Mouse (Mus musculus) T-helper 2 cell (primary cell): Measurements from ENCODE around the gene Fgf11.

Source experiments
- in situ Hi-C: fragments of 300-600 bp; cut with MboI, MseI; formaldehyde crosslinking; loops from one replicate; pipeline ENCODE4 v1.15.1; 2025; ENCODE audit warnings: high pct_unique_total_duplicates

The Fgf11 gene

DNA sequence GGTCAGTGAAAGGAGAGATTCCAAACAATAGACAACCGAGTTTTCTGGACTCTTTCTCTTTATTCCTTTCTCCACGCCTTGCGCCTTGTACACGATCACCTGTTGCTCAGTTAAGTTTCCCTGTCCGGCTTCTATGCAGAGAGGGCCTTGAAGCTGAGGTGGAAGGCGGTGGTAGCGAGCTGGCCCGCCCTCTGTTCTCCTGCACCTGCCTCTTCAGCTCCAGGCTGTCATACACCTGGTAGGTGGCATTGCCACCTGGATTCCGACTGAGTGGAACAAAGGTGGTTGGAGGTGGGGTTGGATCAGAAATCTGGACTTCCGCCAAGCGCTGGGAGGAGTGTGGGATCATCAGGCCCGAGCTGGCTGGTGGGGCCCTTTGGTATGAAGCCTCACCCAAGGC, 14.9 kb upstream of the Fgf11 start:
- in situ Hi-C loops = no loop called here

DNA sequence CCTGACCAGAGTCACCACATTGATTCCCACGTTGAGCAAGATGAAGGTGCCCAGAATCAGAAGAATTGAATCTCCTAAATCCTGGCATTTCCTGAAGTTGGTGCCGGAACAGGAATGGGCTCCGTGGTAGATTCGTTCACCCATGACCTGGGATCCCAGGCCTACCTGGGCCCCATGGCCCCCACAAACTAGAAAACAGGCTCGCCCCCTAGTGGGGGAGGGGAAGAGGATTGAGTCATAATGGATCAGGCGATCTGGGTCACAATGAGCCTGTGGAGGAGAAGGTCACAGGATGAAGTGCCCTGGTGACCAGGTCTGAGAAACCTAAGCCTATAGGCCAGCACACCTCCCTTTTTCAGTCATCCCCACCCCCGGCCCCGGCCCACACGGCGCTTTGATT, 13.5 kb upstream of the Fgf11 start, which contains the start of gene Gm39566:
Gene Gm39566 (minus strand): TSS at position 144 of the 400 bp plus-strand sequence.
- in situ Hi-C loops = no loop called here

DNA sequence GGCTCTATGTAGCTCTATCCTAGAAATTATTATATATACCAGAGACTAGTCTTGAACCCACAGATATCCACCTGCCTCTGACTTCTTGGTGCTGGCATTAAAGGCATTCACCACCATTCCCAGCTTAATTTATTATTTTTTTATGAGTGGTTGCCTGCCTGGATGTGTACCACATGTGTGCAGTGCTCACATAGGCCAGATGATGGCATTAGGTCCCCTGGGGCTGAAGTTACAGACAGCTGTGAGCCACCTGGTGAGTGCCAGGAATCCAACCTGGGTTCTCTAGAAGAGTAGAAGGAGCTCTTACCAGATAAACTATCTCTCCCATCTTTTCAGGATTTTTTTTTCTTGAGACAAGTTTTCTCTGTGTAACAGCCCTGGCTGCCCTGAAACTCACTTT, 8.6 kb upstream of the Fgf11 start:
- in situ Hi-C loops = no loop called here

DNA sequence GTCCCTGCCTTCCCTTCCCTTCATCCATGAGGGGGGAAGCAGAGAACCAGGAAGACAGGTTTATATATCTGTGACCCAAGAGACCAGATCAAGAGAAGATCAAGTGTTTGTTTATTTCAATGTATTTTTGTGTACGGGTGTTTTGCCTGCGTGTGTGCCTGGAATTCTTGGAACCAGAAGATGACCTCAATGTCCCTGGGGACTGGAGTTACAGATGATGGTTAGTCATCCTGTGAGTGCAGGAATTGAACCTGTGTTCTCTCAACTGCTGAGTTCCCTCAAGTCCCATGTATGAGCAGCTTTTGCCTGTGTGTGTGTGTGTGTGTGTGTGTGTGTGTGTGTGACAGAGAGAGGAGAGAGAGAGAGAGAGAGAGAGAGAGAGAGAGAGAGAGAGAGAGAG, 6.0 kb upstream of the Fgf11 start:
- in situ Hi-C loops = no loop called here

DNA sequence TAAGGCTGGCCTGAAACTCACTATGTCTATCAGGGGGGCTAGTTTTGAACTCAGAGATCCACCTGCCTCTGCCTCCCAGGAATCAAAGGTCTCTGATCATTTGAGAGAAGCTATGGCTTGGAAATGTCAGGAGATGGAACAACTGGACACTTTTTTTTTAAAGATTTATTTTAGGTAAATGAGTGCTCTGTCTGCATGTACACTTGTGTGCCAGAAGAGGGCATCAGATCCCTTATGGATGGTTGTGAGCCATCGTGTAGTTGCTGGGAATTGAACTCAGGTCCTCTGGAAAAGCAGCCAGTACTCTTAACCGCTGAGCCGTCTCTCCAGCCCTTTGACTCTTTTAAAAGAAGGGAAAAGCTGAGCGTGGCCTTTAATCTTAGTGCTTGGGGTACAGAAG, 4.7 kb upstream of the Fgf11 start:
- in situ Hi-C loops = no loop called here

DNA sequence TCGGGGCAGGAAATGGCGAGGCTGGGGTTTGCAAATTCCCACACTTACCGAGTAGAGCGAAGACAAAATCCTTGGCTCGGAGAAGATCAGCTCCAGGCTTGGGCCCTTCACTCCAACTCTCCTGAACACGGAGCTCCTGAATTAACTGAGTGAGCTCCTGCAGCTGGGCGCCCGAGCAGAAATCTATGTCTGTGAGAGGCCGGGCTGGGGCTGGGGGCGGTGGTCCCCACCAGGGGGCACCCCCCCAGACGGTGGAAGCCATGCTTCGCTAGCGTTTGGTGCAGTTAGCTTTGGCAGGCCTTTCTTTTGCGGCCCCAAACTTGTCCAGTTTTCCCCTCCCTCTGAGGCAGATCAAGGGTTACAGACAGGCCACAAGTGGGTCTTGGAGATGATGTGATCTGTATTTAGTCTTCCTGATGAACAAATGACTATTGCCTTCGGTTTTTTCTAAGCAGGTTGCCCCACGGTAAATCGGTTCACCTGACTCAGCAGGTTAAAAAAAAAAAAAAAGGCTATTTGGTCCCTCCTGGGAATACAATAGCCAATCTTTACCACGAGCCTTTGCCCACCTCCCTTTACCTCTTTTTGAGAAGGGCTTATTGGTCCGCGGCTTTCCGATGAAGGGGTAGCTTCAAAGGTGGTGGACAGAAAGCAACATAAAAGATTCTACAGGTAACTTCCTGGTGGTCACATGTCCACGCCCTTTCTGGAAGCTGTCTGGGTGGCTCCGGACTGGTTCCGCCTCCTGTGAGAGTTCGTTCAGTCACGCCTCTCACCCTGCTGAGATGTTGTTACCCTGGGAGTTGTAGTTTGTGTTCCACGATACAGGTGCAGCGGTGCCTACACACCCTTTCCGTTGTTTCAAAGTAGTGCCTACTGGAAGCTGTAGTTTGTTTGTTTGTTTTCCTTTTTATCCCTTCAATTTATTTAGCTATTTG, 3.6 kb upstream of the Fgf11 start, which contains the start of gene Tmem102:
Gene Tmem102 (minus strand): TSS at position 653 of the 938 bp plus-strand sequence.
- in situ Hi-C loops = loop anchor here (5.0 kb wide), 1 partner anchor 72 kb away; the partner anchor contains the start of gene Tmem95

DNA sequence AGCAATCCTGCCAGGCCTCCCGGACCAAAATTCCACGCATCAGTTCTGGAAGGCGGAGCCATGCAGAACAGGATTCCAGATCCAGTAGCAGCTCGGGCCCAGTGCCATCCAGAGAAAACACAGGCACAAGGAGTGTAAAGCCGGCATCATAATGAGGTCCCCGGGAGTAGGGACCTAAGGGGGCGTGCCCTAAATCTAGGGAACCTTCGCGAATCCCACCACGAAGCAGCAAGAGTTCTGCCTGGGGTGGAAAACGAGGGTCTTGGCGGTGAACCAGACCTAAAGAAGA, 2.9 kb upstream of the Fgf11 start:
- in situ Hi-C loops = loop anchor here (5.0 kb wide), 1 partner anchor 73 kb away; the partner anchor contains the start of gene Tmem95

DNA sequence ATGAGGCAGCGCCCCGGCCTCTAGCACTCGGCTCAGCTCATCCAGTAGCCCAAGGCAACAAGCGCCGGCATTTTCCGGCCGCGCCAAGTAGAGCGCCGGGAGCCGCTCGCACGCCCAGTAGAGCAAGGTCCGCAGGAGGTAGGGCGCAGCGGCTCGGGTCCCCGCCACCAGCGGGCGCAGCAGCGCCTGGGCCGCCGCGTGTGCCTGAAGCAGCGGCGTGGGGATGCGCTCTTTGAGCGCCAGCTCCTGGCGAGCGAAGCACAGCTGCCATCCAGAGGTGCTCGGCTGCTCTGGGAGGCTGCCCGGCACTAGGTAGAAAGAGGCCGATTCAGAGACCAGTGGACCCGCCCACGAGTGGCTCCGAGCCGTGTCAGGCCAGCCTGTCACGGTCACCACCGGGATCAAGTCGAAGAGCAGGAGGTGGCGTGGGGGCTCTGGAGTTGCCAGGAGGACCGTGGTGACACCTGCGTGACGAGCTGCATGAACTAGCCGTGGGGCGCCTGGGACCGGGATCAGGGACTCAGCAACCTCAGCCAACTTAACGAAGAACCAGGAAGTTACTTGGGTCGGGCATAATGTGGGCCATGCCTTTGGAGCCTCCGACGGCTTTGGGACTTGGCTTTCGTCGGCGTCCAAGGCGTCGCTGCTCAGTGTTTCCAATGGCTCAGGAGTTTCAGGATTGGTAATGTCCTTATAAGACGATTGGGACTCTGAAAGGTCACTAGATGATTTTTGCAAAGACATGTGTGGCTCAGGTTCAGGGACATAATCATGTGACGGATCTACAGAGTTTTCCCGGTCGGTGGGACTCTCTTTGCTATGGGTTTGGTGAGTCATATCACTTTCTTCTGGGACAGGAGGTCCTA, 2.4 kb upstream of the Fgf11 start:
- in situ Hi-C loops = loop anchor here (5.0 kb wide), 1 partner anchor 73 kb away; the partner anchor contains the start of gene Tmem95

DNA sequence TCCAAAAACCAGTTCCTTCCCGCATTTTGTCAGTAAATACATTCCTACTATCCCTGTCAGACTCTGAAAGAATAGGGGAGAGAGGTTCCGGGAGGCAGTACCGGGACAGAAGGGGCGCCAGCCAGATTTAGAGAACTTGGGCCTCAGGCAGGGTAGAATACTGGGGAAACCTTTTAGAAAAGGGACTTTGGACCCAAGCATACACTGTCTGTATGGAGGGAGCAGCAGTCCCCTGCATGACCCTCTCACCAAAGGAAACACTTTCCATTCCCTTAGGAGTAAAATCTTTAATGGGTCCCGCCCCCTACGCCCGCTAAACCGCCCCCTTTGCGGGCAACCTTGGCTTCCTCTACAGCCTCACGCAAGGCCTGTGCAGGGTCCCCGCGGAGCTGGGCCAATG, 1.7 kb upstream of the Fgf11 start:
- in situ Hi-C loops = loop anchor here (5.0 kb wide), 1 partner anchor 74 kb away; the partner anchor contains the start of gene Tmem95

DNA sequence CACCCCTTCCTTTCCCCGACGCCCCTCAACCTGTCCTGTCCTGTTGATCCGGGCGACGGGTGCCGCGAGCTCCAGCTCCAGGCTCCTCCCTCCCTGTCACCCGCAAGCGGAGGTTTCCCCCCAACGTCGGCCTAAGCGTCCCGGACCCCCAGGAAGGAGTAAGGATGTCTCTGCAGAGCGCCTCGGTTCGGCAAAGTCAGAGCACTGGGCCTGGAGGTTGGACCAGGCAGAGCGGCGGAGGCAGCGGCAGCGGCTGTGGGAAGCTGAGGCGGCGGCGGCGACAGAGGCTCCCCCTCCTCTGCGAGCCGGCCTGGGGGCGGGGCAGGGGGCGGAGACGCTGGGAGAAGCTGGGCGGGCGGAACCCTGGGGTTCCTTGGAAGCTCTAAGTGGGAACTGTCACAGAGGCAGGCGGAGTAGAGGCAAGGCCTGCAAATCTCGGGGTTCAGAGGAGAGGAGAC, 1.0 kb upstream of the Fgf11 start:
- in situ Hi-C loops = loop anchor here (5.0 kb wide), 1 partner anchor 75 kb away; the partner anchor contains the start of gene Tmem95

DNA sequence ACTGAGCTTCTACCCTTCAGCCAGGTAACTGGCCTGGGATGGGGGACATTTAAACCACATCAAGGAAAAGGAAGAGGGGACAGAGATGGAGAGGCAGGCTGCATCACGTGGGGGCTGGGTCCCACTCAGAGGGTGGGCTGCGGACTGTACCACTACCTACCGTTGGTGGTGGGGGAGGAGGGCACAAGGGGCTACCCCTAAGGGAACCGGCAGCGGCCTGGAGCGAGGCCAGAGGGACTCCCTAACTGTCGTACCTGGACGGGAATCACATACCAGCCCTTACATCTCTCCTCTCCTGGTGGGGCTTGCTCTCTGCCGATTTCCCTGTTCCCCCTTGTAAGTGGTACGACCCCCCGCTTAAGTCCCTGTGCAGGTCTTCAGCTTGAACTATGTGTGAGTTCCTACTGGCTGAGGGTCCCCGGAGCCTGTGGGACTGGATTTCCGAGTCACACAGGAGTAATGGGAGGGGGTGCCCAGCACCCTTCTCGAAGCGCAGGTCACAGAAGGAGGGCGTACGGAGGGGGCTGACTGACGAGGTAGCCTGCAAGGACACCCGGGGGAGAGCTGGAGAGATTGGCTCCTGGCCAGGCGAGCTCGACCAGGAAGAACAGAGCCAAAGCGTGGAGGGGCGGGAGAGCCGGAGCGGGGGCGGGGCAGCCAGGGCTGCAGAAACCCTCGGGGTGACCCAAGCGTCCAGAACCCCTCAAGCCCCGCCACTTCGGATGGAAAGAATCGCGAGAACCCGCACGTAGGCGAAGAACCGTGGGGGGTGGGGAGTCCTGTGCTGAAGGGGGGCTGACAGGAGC, 1.1 kb downstream of the Fgf11 start:
- in situ Hi-C loops = loop anchor here (5.0 kb wide), 1 partner anchor 77 kb away; the partner anchor contains the start of gene Tmem95

DNA sequence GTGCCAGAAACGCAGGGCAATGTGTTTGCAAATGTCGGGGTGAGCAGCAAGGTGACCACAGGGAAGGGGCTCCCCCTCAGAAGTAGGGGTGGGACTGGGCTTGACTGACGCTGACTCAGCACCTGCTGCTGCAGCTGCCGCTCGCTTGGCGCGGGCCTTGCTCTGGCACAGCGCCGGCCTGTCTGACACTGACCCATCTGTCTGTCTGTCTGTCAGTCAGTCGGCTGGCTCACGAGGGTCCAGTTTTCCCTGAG, 1.6 kb downstream of the Fgf11 start:
- in situ Hi-C loops = loop anchor here (5.0 kb wide), 1 partner anchor 77 kb away; the partner anchor contains the start of gene Tmem95

DNA sequence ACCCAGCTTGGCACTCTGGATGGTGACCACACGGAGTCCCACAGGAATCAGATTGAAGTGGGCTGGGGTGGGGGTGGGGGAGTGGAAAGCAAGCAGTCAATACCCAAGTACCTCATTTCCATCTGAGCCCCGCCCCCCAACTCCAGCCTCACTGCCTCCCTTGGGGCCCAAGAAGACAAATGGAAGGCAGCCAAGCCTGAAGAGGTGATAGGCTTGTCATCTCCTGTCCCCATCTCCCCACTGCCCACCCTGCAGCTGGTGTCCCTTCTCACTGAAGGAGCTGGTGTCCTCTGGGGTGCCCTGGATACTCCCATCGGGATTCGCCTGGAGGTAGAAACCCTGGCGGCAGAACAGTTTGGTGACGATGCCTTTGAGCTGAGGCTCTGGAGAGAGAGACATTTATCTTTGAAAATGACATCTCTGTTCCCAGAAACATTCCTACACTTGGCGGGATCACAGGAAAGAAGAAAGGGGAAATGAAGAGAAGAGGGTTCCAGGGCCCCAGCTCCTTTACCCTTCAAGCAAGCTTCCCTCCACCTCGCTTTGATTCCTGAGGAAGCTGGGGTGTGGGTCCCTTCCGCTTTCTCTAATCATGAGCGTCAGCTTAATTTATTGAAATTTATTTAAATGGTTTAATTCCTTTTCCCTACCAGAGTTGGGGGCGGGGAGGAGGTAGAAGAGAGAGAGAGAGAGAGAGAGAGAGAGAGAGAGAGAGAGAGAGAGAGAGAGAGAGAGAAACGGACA, 2.1 kb downstream of the Fgf11 start:
- in situ Hi-C loops = loop anchor here (5.0 kb wide), 2 partner anchors 38 to 78 kb away; partner anchors contain the start of genes Nlgn2, Tmem256 and Tmem95

DNA sequence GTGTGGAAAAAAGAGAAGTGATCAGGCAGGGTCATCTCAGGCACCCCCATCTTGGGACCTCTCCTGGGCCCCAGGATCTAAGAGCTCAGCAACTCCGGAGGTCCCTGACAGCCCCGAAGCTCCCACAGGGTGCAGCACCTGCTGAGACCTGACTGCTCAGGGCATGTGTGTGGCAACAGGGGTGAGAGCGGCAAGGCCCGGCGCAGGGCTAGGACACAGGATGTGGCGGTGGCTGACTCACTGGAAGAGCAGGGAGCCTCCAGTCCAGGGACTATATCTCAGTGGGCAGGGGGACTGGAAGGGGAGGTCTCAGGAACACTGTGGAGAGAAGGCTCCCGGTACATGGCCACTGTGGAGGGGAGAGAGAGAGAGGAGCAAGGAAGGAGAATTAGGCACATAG, 3.7 kb downstream of the Fgf11 start:
- in situ Hi-C loops = loop anchor here (5.0 kb wide), 1 partner anchor 39 kb away; the partner anchor contains the start of genes Nlgn2 and Tmem256

DNA sequence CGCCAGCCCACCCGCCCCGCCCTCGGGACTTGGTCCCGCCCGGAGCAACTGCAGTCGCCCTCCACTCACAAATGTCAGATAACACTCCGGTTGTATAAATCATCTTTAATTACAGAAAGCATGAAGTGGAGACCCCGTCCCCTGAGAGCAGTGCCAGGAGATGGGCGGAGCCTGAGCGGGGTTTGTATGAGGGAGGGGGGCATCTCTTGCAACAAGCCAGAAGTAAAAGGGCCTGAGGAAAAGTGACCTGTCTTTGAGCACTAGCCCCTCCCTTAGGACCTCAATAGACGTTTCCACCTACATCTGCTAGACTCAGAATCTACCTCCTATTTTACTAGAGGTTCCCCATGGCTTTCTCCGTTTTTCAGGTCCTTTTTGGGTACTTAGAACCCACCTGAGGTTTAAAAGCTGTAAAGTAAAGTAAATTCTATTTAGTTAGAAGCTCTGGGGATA, 5.6 kb downstream of the Fgf11 start:
- in situ Hi-C loops = loop anchor here (5.0 kb wide), 1 partner anchor 41 kb away; the partner anchor contains the start of genes Nlgn2 and Tmem256

DNA sequence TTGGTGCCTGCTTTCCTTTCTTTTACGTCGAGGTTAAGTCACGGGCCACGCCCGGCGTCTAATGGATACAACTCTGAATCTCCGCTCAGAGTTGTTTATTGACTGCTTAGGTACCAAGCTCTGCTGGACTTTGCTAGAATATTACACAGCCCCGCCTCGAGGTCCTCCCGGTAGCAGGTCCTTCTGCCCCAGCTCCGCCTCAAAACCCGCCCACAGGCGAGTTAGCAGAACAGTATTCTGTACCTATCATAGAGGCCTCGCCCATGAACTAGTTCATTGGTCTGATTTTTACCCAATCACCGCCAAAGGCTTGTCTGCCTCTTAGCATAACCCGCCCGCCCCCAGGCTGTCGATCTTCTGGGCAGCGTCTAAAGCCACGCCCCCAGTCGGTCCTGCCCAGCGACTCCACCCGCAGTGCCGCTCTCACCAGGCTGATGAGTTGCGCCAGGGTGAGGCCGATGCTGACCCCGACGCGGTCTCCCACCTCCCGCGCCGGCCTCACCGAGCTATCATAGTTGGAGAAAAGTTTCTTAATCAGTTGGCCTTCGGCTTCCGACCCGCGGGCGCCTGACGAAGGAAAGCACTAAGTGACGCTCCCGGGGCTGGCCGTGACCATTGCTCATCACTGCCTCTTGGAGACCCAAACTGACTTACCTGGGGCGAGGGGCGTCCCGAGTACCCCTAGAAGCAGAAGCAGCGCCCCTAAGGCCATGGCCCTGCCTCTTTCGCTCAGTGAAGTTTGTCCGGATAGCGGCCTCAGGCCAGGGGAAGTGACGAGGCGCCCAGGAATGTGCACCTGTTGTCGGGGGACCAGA, 6.3 kb downstream of the Fgf11 start, which contains the start of gene Chrnb1:
Gene Chrnb1 (minus strand): TSS at position 776 of the 815 bp plus-strand sequence.
- in situ Hi-C loops = loop anchor here (5.0 kb wide), 1 partner anchor 42 kb away; the partner anchor contains the start of genes Nlgn2 and Tmem256

DNA sequence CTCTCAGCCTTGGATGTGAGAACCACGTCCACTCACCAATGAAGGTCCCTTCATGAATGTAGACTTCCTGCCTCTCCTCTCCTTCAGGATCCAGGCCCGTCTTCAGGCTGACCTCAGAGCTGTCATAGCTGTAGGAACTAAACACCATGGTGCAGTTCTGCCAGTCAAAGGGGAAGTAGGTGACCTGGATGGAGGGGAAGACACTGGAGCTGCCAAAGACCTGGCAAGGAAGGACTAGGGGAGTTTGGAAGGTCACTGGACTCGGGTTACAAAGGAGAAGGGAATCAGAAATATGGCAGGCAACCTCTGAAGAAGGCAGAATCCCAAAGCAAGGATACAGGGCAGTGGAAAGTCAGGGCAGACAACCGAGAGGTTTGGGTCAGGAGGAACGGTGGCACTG, 8.2 kb downstream of the Fgf11 start:
- in situ Hi-C loops = no loop called here

DNA sequence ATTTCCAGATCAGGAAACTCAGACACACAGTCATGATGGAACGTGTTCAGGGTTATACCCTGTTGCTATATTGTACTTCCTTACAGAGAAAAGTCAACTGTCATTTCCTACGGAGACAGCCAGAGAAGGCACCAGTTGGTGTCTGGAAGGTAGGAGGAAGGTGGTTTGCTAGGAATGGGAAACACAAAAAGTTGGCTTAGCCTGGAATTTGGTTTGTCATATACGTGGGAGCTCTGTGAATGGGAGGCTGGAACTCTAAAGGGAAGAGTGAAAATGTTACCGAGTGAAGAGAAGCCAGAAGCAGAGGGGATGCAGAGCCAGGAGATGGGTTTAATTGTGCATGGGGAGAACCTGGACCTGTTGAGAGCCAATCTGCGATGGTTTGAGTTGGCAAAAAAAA, 10.2 kb downstream of the Fgf11 start:
- in situ Hi-C loops = no loop called here

DNA sequence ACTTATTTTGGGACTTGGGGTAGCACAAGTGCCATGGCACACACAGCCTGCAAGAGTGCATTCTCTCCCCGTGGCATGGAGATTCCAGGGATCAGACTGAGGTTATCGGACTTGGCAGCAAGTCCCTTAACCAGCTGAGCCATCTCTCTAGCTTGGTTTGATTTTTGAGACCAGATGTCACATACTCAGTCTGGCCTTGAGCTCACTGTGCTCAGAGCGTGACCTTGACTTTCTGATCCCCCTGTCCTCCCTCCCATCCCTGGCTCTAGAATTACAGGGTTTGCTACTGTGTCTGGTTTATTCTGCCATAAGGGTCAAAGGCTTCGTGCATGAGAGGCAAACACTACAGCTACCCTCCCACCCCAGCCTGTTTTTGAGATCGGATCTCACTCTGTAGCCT, 12.2 kb downstream of the Fgf11 start:
- in situ Hi-C loops = no loop called here
